Mouse (Mus musculus): ENCODE results near the gene Sec11a. TPM values are rescaled to one million over a fixed set of nuclear protein-coding genes. Genes with fewer than 3 reads are reported as not detected.
A peak's percentile ranks its signal among the peaks of the same experiment; 100 is the strongest.

The Sec11a gene
- polyA plus RNA-seq, 1 experiment from 2014 or later: 147 TPM

DNA sequence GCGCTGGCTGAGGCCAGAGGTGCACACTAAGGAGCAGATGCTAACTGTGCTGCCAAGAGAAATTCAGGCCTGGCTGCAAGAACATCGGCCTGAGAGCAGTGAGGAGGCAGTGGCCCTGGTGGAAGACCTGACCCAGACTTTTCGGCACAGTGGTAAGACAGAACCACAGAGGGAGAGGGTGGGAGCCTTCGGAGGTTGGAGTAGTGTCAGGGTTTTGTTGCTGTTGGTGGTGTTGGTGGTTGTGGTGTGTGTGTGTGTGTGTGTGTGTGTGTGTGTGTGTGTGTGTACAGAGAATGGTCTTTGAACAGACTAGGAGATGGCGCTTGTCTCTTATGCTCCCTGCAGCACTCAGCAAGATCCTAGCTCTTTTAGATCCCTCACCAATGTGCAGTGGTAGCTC, 84.1 kb downstream of the Sec11a start:
- no peak for ATAC-seq (replicated peaks)
- 82% methylated on average over 5 of the region's 5 CpGs for WGBS
- Histone ChIP-seq H3K4me3 (peak overlapping the region; percentile 3; the same call in 1 of the 2 replicates), H3K27ac (no peak overlapping the region), H3K36me3 (replicated peaks) (peaks cover 17% of the 10 kb centered on the region; the same call in 1 of the 2 replicates), H3K9ac (peak overlapping the region; percentile 14; the same call in 1 of the 2 replicates), H3K4me2 (peak overlapping the region; percentile 80), H3K9me3 (no peaks in the 10 kb centered on the region), H3K4me1 (peaks cover 48% of the 10 kb centered on the region), H3K27me3 (replicated peaks) (no peaks in the 10 kb centered on the region)

DNA sequence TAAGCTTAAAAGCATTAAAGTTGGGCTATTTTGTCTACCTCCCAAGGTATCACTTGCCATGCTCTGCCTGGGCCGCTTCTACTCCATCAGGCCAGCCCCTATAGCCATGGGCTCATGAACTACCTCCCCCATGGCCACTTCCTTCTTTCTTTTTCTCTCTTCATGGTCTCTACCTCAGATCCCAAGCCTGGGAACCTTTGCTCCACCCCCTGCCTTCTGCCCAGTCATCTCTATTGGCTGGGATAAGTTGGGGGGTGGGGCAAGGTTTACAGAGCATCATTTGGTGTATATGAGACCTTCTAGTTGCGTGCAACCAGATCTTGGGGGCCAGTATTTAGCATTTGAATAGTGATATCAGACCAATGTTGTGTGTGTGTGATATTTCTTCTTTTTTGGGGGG, 85.1 kb downstream of the Sec11a start:
- 88% methylated on average over 2 of the region's 2 CpGs for WGBS
- ATAC-seq (replicated peaks): no peak
- no peak overlapping the region for H3K27ac ChIP-seq
- H3K9me3 ChIP-seq: no peaks in the 10 kb centered on the region
- peak overlapping the region; percentile 80 for H3K4me2 ChIP-seq
- H3K9ac ChIP-seq: no peak overlapping the region
- no peaks in the 10 kb centered on the region for H3K27me3 ChIP-seq (replicated peaks)
- peaks cover 6% of the 10 kb centered on the region; the same call in 1 of the 2 replicates for H3K36me3 ChIP-seq (replicated peaks)
- H3K4me3 ChIP-seq: peak overlapping the region; percentile 20; the same call in 1 of the 2 replicates
- H3K4me1 ChIP-seq: peaks cover 48% of the 10 kb centered on the region

DNA sequence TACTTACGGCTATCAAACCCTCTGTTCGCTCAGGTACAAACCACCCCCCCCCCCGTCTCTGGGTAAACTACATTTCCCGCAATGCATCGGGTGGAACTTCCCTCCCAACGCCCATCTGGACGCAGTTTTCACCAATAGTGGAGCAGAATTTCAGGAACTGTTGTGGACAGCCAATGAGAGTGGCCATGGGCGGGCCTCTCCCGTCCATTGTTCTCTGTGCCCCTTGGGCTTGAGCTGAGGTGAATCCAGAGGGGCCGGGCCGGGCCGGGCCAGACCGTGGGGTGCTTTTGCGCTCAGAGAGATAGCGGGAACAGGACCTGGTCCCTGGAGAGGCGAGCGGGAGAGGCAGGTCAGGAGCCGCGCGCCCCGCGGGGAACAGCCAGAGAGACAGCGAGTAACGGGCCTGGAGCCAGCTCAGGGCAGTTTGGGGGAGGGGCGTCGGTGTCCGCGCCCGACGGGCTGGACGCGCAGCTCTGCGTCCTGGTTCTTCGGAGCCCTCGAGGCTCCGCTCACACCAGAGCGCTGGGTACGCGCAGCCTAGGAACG, 86.8 kb downstream of the Sec11a start, which contains the start of gene Zscan2:
Zscan2 (plus strand) TSS at position 192 of the 546 bp plus-strand sequence.
- Histone ChIP-seq H3K9me3 (no peaks in the 10 kb centered on the region), H3K4me2 (peak within 1 kb of the TSS; percentile 80), H3K4me1 (peaks cover 42% of the 10 kb centered on the region), H3K4me3 (peak within 1 kb of the TSS; percentile 98), H3K9ac (peak within 1 kb of the TSS; percentile 99), H3K27me3 (replicated peaks) (no peaks in the 10 kb centered on the region), H3K36me3 (replicated peaks) (peaks cover 6% of the 10 kb centered on the region; the same call in 1 of the 2 replicates), H3K27ac (peak within 1 kb of the TSS; percentile 97)
- 0% methylated on average over 40 of the region's 40 CpGs for WGBS
- ATAC-seq (replicated peaks): peak; percentile 98

DNA sequence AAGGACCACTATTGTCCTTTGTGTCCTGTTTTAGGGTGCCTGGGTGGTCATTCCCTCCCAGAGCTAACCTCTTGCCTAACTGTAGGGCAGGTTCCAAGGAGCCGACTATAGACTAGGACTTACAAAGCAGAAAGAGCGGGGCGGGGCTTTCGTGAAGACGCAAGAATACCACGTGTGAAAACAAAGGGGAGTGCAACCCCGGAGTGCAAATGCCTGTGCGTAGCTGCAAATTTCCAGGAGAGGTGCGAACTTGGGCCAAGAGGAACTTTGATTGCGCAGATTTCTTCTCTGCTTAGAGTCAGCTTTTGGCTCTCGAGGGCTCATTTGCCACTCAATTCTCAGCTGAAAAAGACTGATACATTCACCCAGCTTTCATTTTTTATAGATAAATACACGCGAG, 87.4 kb downstream of the Sec11a start:
- Histone ChIP-seq H3K4me2 (peak overlapping the region; percentile 80), H3K4me3 (peak overlapping the region; percentile 98), H3K27me3 (replicated peaks) (no peaks in the 10 kb centered on the region), H3K9ac (peak overlapping the region; percentile 99), H3K4me1 (peaks cover 40% of the 10 kb centered on the region), H3K9me3 (no peaks in the 10 kb centered on the region), H3K27ac (peak overlapping the region; percentile 97), H3K36me3 (replicated peaks) (peaks cover 6% of the 10 kb centered on the region; the same call in 1 of the 2 replicates)
- WGBS: under 1% methylated on average over 13 of the region's 13 CpGs
- ATAC-seq (replicated peaks): peak; percentile 84

DNA sequence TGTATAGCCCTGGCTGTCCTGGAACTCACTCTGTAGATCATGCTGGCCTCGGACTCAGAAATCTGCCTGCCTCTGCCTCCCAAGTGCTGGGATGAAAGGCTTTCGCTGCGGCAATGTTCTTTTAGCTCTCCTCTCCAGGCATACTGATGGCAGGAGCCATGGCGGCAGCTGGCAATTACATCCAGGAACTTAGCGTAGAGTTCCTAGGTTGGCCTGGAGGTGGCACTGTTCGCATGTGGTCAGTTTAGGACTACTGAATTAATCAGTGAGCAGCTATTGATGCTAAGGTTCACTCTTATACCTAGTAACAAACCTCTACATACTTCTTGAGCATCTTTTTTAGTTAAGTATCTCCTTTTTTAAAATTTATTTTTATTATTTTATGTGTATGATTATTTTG, 90.4 kb downstream of the Sec11a start:
- Histone ChIP-seq H3K9ac (no peak overlapping the region), H3K27me3 (replicated peaks) (no peaks in the 10 kb centered on the region), H3K9me3 (no peaks in the 10 kb centered on the region), H3K4me3 (no peak overlapping the region), H3K4me2 (no peak overlapping the region), H3K27ac (no peak overlapping the region), H3K4me1 (peaks cover 10% of the 10 kb centered on the region), H3K36me3 (replicated peaks) (no peaks in the 10 kb centered on the region)
- 31% methylated on average over 6 of the region's 6 CpGs for WGBS
- no peak for ATAC-seq (replicated peaks)

DNA sequence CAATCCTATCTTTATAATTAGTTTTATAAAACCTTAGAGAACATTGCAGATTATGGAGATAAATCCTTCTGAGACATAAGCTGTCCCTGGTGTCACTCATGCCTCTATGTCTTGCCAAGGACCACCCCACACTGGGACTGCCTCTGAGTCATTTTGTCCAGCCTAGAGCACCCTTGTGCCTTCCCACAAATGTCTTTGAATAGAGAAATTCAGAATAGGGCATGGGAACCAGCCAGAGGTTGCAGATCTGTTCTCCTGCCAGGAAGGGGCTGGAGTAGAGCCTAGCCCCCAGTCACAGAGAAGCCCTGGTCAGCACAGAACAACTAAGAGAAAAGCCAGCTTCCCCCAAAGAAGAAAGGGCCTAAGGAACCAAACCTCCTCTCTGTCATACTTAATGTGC, 92.3 kb downstream of the Sec11a start:
- H3K27ac ChIP-seq: no peak overlapping the region
- no peak for ATAC-seq (replicated peaks)

More for the DNA sequence above, 92.3 kb downstream of the Sec11a start:
- H3K4me2 ChIP-seq: no peak overlapping the region
- peaks cover 3% of the 10 kb centered on the region; the same call in 1 of the 2 replicates for H3K4me1 ChIP-seq
- no peaks in the 10 kb centered on the region for H3K9me3 ChIP-seq
- no peaks in the 10 kb centered on the region for H3K27me3 ChIP-seq (replicated peaks)
- no peaks in the 10 kb centered on the region for H3K36me3 ChIP-seq (replicated peaks)
- no peak overlapping the region for H3K9ac ChIP-seq
- H3K4me3 ChIP-seq: no peak overlapping the region

Other genes starting within 250 kb of the Sec11a start
- gene Iqgap1, start 121.8 kb downstream of the Sec11a start, polyA plus RNA-seq (2015; fragmentation: Nextera tagmentation; extraction: Ambion mirVana): 22.0 and 22.1 TPM in 2 replicates
- 4.8 and 4.9 TPM in 2 replicates for gene Zscan2, start 86.9 kb downstream of the Sec11a start, polyA plus RNA-seq (2015; fragmentation: Nextera tagmentation; extraction: Ambion mirVana)
- 38.5 and 40.3 TPM in 2 replicates for gene Wdr73, start 46.5 kb downstream of the Sec11a start, polyA plus RNA-seq (2015; fragmentation: Nextera tagmentation; extraction: Ambion mirVana)
- 5.2 and 7.2 TPM in 2 replicates for gene Nmb, start 42.7 kb downstream of the Sec11a start, polyA plus RNA-seq (2015; fragmentation: Nextera tagmentation; extraction: Ambion mirVana)
- 10.8 and 13.2 TPM in 2 replicates for gene Zfp592, start 45.9 kb upstream of the Sec11a start, polyA plus RNA-seq (2015; fragmentation: Nextera tagmentation; extraction: Ambion mirVana)
- 0.10 and 0.13 TPM in 2 replicates for gene Alpk3, start 109.8 kb upstream of the Sec11a start, polyA plus RNA-seq (2015; fragmentation: Nextera tagmentation; extraction: Ambion mirVana)
- not detected in 2 replicates for gene Slc28a1, start 167.0 kb upstream of the Sec11a start, polyA plus RNA-seq (2015; fragmentation: Nextera tagmentation; extraction: Ambion mirVana)